Mouse (Mus musculus) CD8-positive naive resting alpha-beta T cell, adult 2 months (primary cell): ENCODE measurements around the gene Gm9844.
"Not testable (repeated sequence)": the region's sequence is repeated elsewhere in the genome, so short reads cannot be mapped to it uniquely, and the experiment has no call there.

ENCODE experiments used
- DNase-seq, 2 experiments: peaks; one replicate each; pipeline ENCODE4 v3.0.0; 2022; ENCODE audit warnings: low read depth in 2 of 2, low spot score in 2 of 2

The Gm9844 gene

GRCm38 (mm10) chr7:24861913-24862312 lies at the start of gene Gm9844:
Gene Gm9844 (plus strand): TSS chr7:24862213.
- no peak for DNase-seq

- peak; percentile 77 to 83 for DNase-seq
These were observed 44.5 kb upstream of the Gm9844 start for GRCm38 (mm10) chr7:24817502-24817901.

- no peak for DNase-seq
These were observed 37.6 kb upstream of the Gm9844 start for GRCm38 (mm10) chr7:24824452-24824851.

- DNase-seq: no peak
These were observed 34.8 kb upstream of the Gm9844 start for GRCm38 (mm10) chr7:24827181-24827580.

- DNase-seq: peak in 1 of 2 experiments; percentile 13
These were observed 23.1 kb upstream of the Gm9844 start for GRCm38 (mm10) chr7:24838732-24839409.

- DNase-seq: peak in 1 of 2 experiments; percentile 5
These were observed 22.6 kb upstream of the Gm9844 start for GRCm38 (mm10) chr7:24839410-24839808.

GRCm38 (mm10) chr7:24840331-24840730 lies 21.7 kb upstream of the Gm9844 start:
- DNase-seq: no peak

- no peak for DNase-seq
These were observed 21.0 kb upstream of the Gm9844 start for GRCm38 (mm10) chr7:24841009-24841408.

GRCm38 (mm10) chr7:24844144-24844543 lies 17.9 kb upstream of the Gm9844 start:
- no peak for DNase-seq

- DNase-seq: no peak
These were observed 16.8 kb upstream of the Gm9844 start for GRCm38 (mm10) chr7:24845181-24845580.

GRCm38 (mm10) chr7:24845713-24846112 lies 16.3 kb upstream of the Gm9844 start:
- no peak for DNase-seq

- DNase-seq: not testable (repeated sequence)
These were observed 15.4 kb upstream of the Gm9844 start for GRCm38 (mm10) chr7:24846576-24846975.

GRCm38 (mm10) chr7:24850162-24850561 lies 11.9 kb upstream of the Gm9844 start:
- DNase-seq: no peak

GRCm38 (mm10) chr7:24850899-24851303 lies 11.1 kb upstream of the Gm9844 start:
- DNase-seq: no peak

- no peak for DNase-seq
These were observed 10.3 kb upstream of the Gm9844 start for GRCm38 (mm10) chr7:24851596-24852325.

- no peak for DNase-seq
These were observed 9.3 kb upstream of the Gm9844 start for GRCm38 (mm10) chr7:24852557-24853232.

- DNase-seq: no peak
These were observed 8.8 kb upstream of the Gm9844 start for GRCm38 (mm10) chr7:24853233-24853563.

GRCm38 (mm10) chr7:24853695-24854094 lies 8.3 kb upstream of the Gm9844 start:
- no peak for DNase-seq

GRCm38 (mm10) chr7:24856460-24857120 lies 5.4 kb upstream of the Gm9844 start:
- no peak for DNase-seq

GRCm38 (mm10) chr7:24859234-24859633 lies 2.8 kb upstream of the Gm9844 start:
- DNase-seq: no peak

GRCm38 (mm10) chr7:24862853-24863252 lies 840 bp downstream of the Gm9844 start:
- no peak for DNase-seq

- no peak for DNase-seq
These were observed 2.1 kb downstream of the Gm9844 start for GRCm38 (mm10) chr7:24864156-24864555.
